Comparison of ENCODE assay signal across 23 mouse cellular contexts in the genomic region with DNA sequence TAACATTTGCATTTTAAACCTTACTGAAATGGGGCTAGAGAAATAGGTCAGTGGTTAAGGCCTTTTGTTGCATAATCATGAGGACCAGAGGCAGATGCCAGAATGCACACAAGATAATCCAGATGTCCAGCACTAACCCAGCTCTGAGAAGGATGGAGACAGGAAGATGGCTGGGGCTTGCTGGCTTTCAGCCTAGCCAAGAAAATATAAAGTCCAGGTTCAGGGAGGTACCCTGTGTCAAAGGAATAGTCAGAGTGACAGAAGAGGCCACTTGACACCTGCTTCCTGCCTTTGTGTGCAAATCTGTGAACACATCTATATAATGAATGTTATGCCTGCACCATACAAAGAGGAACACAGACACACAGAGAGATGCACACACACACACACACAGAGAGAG.
DNase-seq lines count a peak whose midpoint lies in the region; ATAC-seq lines count a peak whose summit lies in the region.
"Had no signal": no experiment of that assay in that cellular context is flagged by ENCODE, and none has a peak within 500 bp of the region (broad histone marks: within the 10 kb centered on the region; RNA-seq: fewer than 3 reads in every experiment).

No protein-coding gene starts in this region.

- no peak overlapping the region for H3K27ac ChIP-seq in heart, embryonic 14.5 days (replicated peaks in 1 of 2; ENCODE audit: control insufficient read depth in 1 of 2, insufficient read depth in 1 of 2, low read depth in 2 of 2, low read length in 2 of 2)
- H3K27ac ChIP-seq in heart, embryonic 11.5 days (ENCODE audit: low read depth, low read length): no peak overlapping the region
- H3K27ac ChIP-seq: forebrain, embryonic 13.5 days; heart, adult 2 months; hindbrain, postnatal 0 days; limb, embryonic 10.5 days had no signal

- H3K4me3 ChIP-seq in heart, embryonic 14.5 days (ENCODE audit: control insufficient read depth in 1 of 2, insufficient read depth in 1 of 2, low read depth in 1 of 2, low read length in 2 of 2): no peak overlapping the region
- H3K4me3 ChIP-seq in heart, embryonic 11.5 days (ENCODE audit: low read depth, low read length): no peak overlapping the region
- H3K4me3 ChIP-seq: erythroblast, embryonic 14.5 days; forebrain, embryonic 13.5 days; heart, adult 2 months; limb, embryonic 10.5 days; megakaryocyte, embryonic 14.5 days; myocyte had no signal

- no peak overlapping the region for H3K4me2 ChIP-seq in heart, embryonic 14.5 days (ENCODE audit: low read length)
- H3K4me2 ChIP-seq in heart, embryonic 11.5 days: no peak overlapping the region
- H3K4me2 ChIP-seq: forebrain, embryonic 13.5 days had no signal

- no peaks in the 10 kb centered on the region for H3K27me3 ChIP-seq in heart, embryonic 14.5 days (ENCODE audit: control insufficient read depth, insufficient read depth, low read length)
- no peaks in the 10 kb centered on the region for H3K27me3 ChIP-seq in heart, embryonic 11.5 days (ENCODE audit: control insufficient read depth, insufficient read depth, low read length)

- ATAC-seq in heart, embryonic 14.5 days (ENCODE audit: insufficient number of reproducible peaks, insufficient read depth, low FRiP score, low read depth): 0 out of 2 replicates have a peak, but pooled peaks have one; percentile 35
- no peak for ATAC-seq in heart, embryonic 11.5 days (replicated peaks; ENCODE audit: insufficient number of reproducible peaks, low FRiP score, low TSS enrichment)
- ATAC-seq: forebrain, embryonic 13.5 days; hindbrain, postnatal 0 days; intestine, postnatal 0 days; liver, postnatal 0 days had no signal

- no peaks in the 10 kb centered on the region for H3K9me3 ChIP-seq in heart, embryonic 14.5 days (ENCODE audit: control insufficient read depth, low read length)
- no peaks in the 10 kb centered on the region for H3K9me3 ChIP-seq in heart, embryonic 11.5 days (replicated peaks; ENCODE audit: control insufficient read depth, low read length)
- H3K9me3 ChIP-seq: forebrain, embryonic 13.5 days; limb, embryonic 10.5 days; megakaryocyte, embryonic 14.5 days had no signal

- no peaks in the 10 kb centered on the region for H3K4me1 ChIP-seq in heart, embryonic 14.5 days (ENCODE audit: control insufficient read depth in 2 of 2, insufficient read depth in 2 of 2, low read length in 2 of 2)
- H3K4me1 ChIP-seq in heart, embryonic 11.5 days (ENCODE audit: control insufficient read depth, insufficient read depth, low read length): no peaks in the 10 kb centered on the region

- H3K9ac ChIP-seq in heart, embryonic 14.5 days (ENCODE audit: low read length): no peak overlapping the region
- H3K9ac ChIP-seq in heart, embryonic 11.5 days (ENCODE audit: low read depth, low read length): no peak overlapping the region
- H3K9ac ChIP-seq: forebrain, embryonic 13.5 days; liver, postnatal 0 days had no signal

- DNase-seq in kidney, postnatal 14 days: peak; percentile 14
- no peak for DNase-seq in kidney, adult 9 months
- DNase-seq in thymus, postnatal 0 days (ENCODE audit: low spot score): peak; percentile 21
- DNase-seq in thymus, postnatal 36 days: no peak
- DNase-seq in embryo, embryonic 9.5 days (ENCODE audit: extremely low spot score): no peak
- DNase-seq: adrenal gland, postnatal 25 days; cerebellum, adult 11-12 months; cerebellum, postnatal 36 days; gastrocnemius, postnatal 10 days; liver, postnatal 0 days; midbrain, embryonic 14.5 days; right cerebral cortex, postnatal 14 days; thymus, postnatal 14 days had no signal

- no peaks in the 10 kb centered on the region for H3K36me3 ChIP-seq in heart, embryonic 14.5 days (ENCODE audit: control insufficient read depth, insufficient read depth, low read length)
- H3K36me3 ChIP-seq in heart, embryonic 11.5 days (ENCODE audit: control insufficient read depth, insufficient read depth, low read length): no peaks in the 10 kb centered on the region
- H3K36me3 ChIP-seq: limb, embryonic 10.5 days had no signal

Comparison
In these comparisons a context has a peak if more than half of its experiments do, and no peak if none do; other contexts are left out.
1. DNase-seq: peak in kidney, postnatal 14 days (single experiment) and thymus, postnatal 0 days (single experiment); none in kidney, adult 9 months (single experiment), thymus, postnatal 36 days (0 of 2) and embryo, embryonic 9.5 days (single experiment).